Mouse (Mus musculus): ENCODE results near the gene Slc24a2.

DNA sequence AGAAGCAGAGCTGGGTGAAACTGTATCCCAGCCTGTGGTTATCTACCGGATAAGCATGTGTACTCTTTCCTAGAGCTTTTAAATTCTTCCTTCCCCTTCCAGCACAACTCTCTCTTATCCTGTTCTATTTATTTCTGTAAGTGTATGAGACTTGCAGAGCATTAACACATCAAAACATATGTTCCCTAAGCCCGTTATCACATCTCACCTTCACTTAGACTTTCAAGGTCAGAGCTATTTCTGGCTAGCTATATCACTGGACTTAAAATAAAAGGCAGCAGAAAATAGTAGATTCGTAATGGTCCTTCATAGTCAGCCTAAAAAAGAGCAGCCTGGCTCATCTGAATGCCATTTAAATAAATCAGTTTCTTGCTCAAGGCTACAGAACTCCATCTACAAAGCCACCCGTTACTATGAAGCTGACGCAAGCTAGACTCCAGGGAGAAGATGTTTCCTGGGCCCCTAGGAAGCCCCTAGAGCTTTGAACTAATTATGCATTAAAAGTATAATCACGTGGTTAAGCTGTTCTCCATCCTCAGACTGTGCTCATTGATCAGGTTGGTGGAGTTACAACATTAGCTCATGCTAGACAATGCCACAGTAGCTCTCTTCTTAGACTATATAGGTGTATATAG lies 18.8 kb downstream of the Slc24a2 start:
- TF ChIP-seq CTCF (IDR thresholded peaks at IDR 0.05; ENCODE audit: low read depth) (no peak), EP300 (optimal IDR thresholded peaks at IDR 0.05) (no peak)

All from stomach, postnatal 0 days (tissue).